12 mouse cellular contexts compared by ENCODE assay signal in genomic region chr12:73328448-73329167, GRCm38 (mm10).
"Had no signal": no experiment of that assay in that cellular context is flagged by ENCODE, and none has a peak within 500 bp of the region (broad histone marks: within the 10 kb centered on the region; RNA-seq: fewer than 3 reads in every experiment).

No protein-coding gene starts in this region.

- H3K4me2 ChIP-seq: liver, embryonic 13.5 days had no signal

- H3K9me3 ChIP-seq: liver, embryonic 13.5 days; megakaryocyte, embryonic 14.5 days; midbrain, embryonic 10.5 days had no signal

- H3K36me3 ChIP-seq: liver, embryonic 13.5 days; midbrain, embryonic 10.5 days had no signal

- H3K27me3 ChIP-seq: liver, embryonic 13.5 days; megakaryocyte, embryonic 14.5 days had no signal

- H3K4me3 ChIP-seq: liver, embryonic 13.5 days; megakaryocyte, embryonic 14.5 days; midbrain, embryonic 10.5 days had no signal

- DNase-seq: kidney, adult 18-20 months; kidney, adult 9 months; kidney, postnatal 14 days; kidney, postnatal 4 days; liver, embryonic 13.5 days; lung, adult 2 months; lung, postnatal 36 days; midbrain, embryonic 14.5 days; thymus, adult 18-20 months; thymus, postnatal 36 days had no signal

- H3K27ac ChIP-seq: liver, embryonic 13.5 days; midbrain, embryonic 10.5 days had no signal

- H3K9ac ChIP-seq: liver, embryonic 13.5 days had no signal

- H3K4me1 ChIP-seq: liver, embryonic 13.5 days had no signal
